Mouse (Mus musculus): ENCODE data around the gene Trabd2b.

GRCm38 (mm10) chr4:114388306-114388705 lies 18.2 kb upstream of the Trabd2b start:
- TF ChIP-seq EP300 (IDR thresholded peaks at IDR 0.05; ENCODE audit: insufficient read depth, low read depth, low read length) (no peak), POLR2A (IDR thresholded peaks at IDR 0.05; ENCODE audit: insufficient read depth, low read length) (no peak)

Measured in ES-Bruce4 (cell line).